Mouse (Mus musculus) forebrain, embryonic 11.5 days (tissue): Measurements from ENCODE around the gene Hlf. TPM values are rescaled to one million over a fixed set of nuclear protein-coding genes. Genes with fewer than 3 reads are reported as not detected.

Experiments used
- ATAC-seq: fragments of 200-750 bp; cut with Nextera tagmentation; replicated peaks from 2 replicates; pipeline ENCODE4 v1.8.0; 2017; ENCODE audit warnings: moderate TSS enrichment; ENCODE audit not compliant: low FRiP score
- DNase-seq: peaks from one replicate; pipeline ENCODE4 v3.0.0-alpha.2; 2017; ENCODE audit warnings: low spot score
- H3K27ac ChIP-seq: fragments of 300-500 bp; sonication (generic); 2 replicates; pipeline ENCODE4 v1.5.1; 2014; ENCODE audit warnings: low read depth, low read length
- H3K27me3 ChIP-seq: fragments of 300-500 bp; sonication (generic); 2 replicates; pipeline ENCODE4 v1.6.1; 2014; ENCODE audit warnings: mild to moderate bottlenecking, low read length, mixed read lengths; ENCODE audit not compliant: control insufficient read depth, insufficient read depth
- H3K36me3 ChIP-seq: fragments of 300-500 bp; sonication (generic); 2 replicates; pipeline ENCODE4 v1.6.1; 2014; ENCODE audit warnings: mild to moderate bottlenecking, low read length, moderate library complexity, mixed read lengths; ENCODE audit not compliant: control insufficient read depth, insufficient read depth
- H3K4me1 ChIP-seq: fragments of 300-500 bp; sonication (generic); replicated peaks from 2 replicates; pipeline ENCODE4 v1.6.1; 2014; ENCODE audit warnings: low read length, mixed read lengths; ENCODE audit not compliant: control insufficient read depth, insufficient read depth
- H3K4me2 ChIP-seq: fragments of 300-500 bp; sonication (generic); 2 replicates; pipeline ENCODE4 v1.6.1; 2014; ENCODE audit warnings: low read depth, mild to moderate bottlenecking, low read length, moderate library complexity, mixed read lengths; ENCODE audit not compliant: severe bottlenecking
- H3K4me3 ChIP-seq: fragments of 300-500 bp; sonication (generic); 2 replicates; pipeline ENCODE4 v1.5.1; 2014; ENCODE audit warnings: low read depth, low read length
- H3K9ac ChIP-seq: fragments of 300-500 bp; sonication (generic); 2 replicates; pipeline ENCODE4 v1.6.1; 2014; ENCODE audit warnings: low read length
- H3K9me3 ChIP-seq: fragments of 300-500 bp; sonication (generic); 2 replicates; pipeline ENCODE4 v1.6.1; 2016; ENCODE audit warnings: low read length, mixed read lengths; ENCODE audit not compliant: control insufficient read depth
- WGBS: fragments of 180-500 bp; shearing (Covaris S2); extraction: QIAGEN DNeasy Blood & Tissue Kit; methylation state at CpG from one replicate; pipeline ENCODE4 v1.1.7; 2014; 5-methylcytosine and 5-hydroxymethylcytosine counted together
- polyA plus RNA-seq: library from polyadenylated mRNA; unstranded; fragments of >200 nt; fragmentation: Nextera tagmentation; extraction: Ambion mirVana; gene quantifications from 2 replicates; pipeline ENCODE4 v1.2.1, GENCODE M21; 2014

The Hlf gene
- 1.2 and 2.2 TPM in 2 replicates for polyA plus RNA-seq

- Histone ChIP-seq H3K27me3 (peaks cover 32% of the 10 kb centered on the region), H3K9me3 (no peaks in the 10 kb centered on the region), H3K4me1 (peaks cover 15% of the 10 kb centered on the region), H3K9ac (peak within 1 kb of the TSS; percentile 33), H3K36me3 (no peaks in the 10 kb centered on the region), H3K27ac (no peak within 1 kb of the TSS), H3K4me3 (peak within 1 kb of the TSS; percentile 39), H3K4me2 (peak within 1 kb of the TSS; percentile 90)
- ATAC-seq (peak; percentile 96), DNase-seq (peak; percentile 96)
- 1% methylated on average over 39 of the region's 40 CpGs for WGBS
Measured at GRCm38 (mm10) chr11:90390817-90391173, at the start of gene Hlf. Gene Hlf (minus strand): TSS chr11:90390895.

DNA sequence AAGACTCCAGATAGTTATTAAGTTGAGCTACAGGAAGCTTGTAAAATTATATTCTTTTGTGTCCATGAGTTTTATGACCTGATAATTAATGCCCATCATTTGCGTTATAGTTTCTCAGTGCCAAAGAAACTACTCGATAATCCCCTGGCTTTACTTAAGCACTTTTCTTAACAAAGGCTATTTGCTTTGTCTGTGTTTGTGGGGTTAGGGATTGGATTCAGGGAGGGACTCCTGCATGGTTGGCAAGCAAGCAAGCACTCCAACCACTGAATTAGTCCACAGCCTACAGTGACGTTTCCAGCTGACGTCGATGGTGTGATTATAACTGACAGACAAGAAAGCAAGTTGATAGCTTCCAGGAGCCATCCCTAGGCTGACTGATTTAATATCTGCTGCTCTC, 48.1 kb upstream of the Hlf start:
- H3K4me1 ChIP-seq = no peaks in the 10 kb centered on the region
- H3K9me3 ChIP-seq = no peaks in the 10 kb centered on the region
- DNase-seq (no peak), ATAC-seq (no peak)
- no peak overlapping the region for H3K4me3 ChIP-seq
- H3K27ac ChIP-seq = no peak overlapping the region
- H3K36me3 ChIP-seq = no peaks in the 10 kb centered on the region
- WGBS = 64% methylated on average over 5 of the region's 5 CpGs
- no peak overlapping the region for H3K4me2 ChIP-seq
- peaks cover 9% of the 10 kb centered on the region; the same call in 1 of the 2 replicates for H3K27me3 ChIP-seq
- no peak overlapping the region for H3K9ac ChIP-seq

DNA sequence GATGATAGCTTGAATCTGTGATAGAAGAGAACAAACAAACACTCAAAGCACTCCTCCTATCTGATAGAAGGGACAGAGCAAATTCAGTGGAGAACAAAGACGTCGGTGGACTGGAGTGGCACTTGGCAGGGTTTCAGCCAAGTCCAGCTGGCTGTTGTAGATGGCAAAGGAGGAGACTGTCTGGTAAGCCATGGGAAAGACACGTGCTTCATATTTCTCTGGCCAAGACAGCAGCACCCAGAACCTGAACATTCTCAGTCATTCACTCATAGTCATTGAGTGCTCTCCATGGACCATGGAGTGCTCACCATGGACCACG, 34.5 kb upstream of the Hlf start:
- Histone ChIP-seq H3K4me1 (no peaks in the 10 kb centered on the region), H3K4me2 (no peak overlapping the region), H3K27ac (no peak overlapping the region), H3K9me3 (no peaks in the 10 kb centered on the region), H3K4me3 (no peak overlapping the region), H3K27me3 (no peaks in the 10 kb centered on the region), H3K9ac (no peak overlapping the region), H3K36me3 (no peaks in the 10 kb centered on the region)
- DNase-seq (no peak), ATAC-seq (no peak)
- WGBS = 88% methylated on average over 4 of the region's 4 CpGs

DNA sequence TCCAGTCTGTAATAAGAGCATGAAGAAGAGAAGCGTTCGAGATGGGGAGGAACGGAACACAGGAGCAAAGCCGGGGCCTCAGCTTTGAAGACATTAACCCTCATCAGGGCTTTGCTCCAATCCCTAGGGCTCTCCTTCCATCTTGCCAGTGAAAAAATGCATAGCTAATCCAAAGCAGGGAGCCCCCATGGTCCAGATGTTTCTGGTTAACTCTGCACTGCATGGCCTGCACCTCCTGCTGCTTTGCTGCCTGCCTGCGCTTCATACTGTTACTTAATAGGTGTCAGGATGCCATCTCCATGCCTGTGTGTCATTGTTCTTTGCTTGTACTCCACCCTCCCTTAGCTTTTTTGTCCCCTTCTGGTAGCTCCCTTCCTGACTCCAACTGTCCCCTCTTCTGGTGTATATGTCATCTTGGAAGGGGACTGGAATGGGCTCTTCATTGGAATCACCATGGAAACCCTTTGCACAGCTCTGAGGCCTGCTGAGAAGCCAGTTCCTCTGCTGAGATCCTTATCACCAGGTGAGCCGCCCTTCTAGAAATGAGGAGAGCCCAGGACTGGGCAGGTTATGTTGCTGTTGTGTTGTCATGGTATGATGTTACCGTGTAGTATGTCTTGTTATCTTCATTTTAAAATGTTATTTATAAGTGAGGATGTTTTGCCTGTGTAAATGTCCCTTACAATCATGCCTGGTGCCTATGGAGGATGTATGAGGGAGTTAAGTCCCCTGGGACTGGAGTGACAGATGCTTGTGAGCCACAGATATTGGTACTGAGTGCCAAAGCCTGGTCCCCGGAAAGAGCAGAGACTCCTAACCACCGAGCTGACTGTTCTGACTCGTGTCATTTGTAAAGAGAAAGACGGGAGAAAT, 33.9 kb upstream of the Hlf start:
- no peak overlapping the region for H3K4me3 ChIP-seq
- H3K36me3 ChIP-seq = no peaks in the 10 kb centered on the region
- H3K4me1 ChIP-seq = no peaks in the 10 kb centered on the region
- 81% methylated on average over 11 of the region's 11 CpGs for WGBS
- no peaks in the 10 kb centered on the region for H3K9me3 ChIP-seq
- 0 out of 2 replicates have a peak overlapping the region, but pooled peaks have one; percentile 10 for H3K27ac ChIP-seq
- H3K27me3 ChIP-seq = peaks cover 3% of the 10 kb centered on the region; the same call in 1 of the 2 replicates
- DNase-seq = no peak
- H3K4me2 ChIP-seq = no peak overlapping the region
- no peak overlapping the region for H3K9ac ChIP-seq
- no peak for ATAC-seq

- no peak for DNase-seq
- no peak overlapping the region for H3K4me2 ChIP-seq
- no peak overlapping the region for H3K9ac ChIP-seq
- WGBS = 59% methylated on average over 3 of the region's 3 CpGs
- H3K27ac ChIP-seq = no peak overlapping the region
- peaks cover 5% of the 10 kb centered on the region; the same call in 1 of the 2 replicates for H3K27me3 ChIP-seq
- ATAC-seq = no peak
- H3K4me1 ChIP-seq = no peaks in the 10 kb centered on the region
- H3K9me3 ChIP-seq = no peaks in the 10 kb centered on the region
- H3K4me3 ChIP-seq = no peak overlapping the region
- no peaks in the 10 kb centered on the region for H3K36me3 ChIP-seq
Measured at GRCm38 (mm10) chr11:90423896-90424295, 33.2 kb upstream of the Hlf start.

GRCm38 (mm10) chr11:90419706-90420105, 29.0 kb upstream of the Hlf start:
- H3K27me3 ChIP-seq = peaks cover 7% of the 10 kb centered on the region; the same call in 1 of the 2 replicates
- 93% methylated on average over 11 of the region's 11 CpGs for WGBS

GRCm38 (mm10) chr11:90417921-90418320, 27.2 kb upstream of the Hlf start:
- Histone ChIP-seq H3K9me3 (no peaks in the 10 kb centered on the region), H3K4me3 (peak overlapping the region; percentile 13; the same call in 1 of the 2 replicates), H3K4me2 (peak overlapping the region; percentile 41), H3K4me1 (no peaks in the 10 kb centered on the region), H3K27ac (no peak overlapping the region), H3K36me3 (no peaks in the 10 kb centered on the region), H3K27me3 (peaks cover 7% of the 10 kb centered on the region; the same call in 1 of the 2 replicates), H3K9ac (peak overlapping the region; percentile 14; the same call in 1 of the 2 replicates)
- WGBS = under 1% methylated on average over 42 of the region's 42 CpGs
- ATAC-seq (peak; percentile 99), DNase-seq (peak; percentile 97)

More at GRCm38 (mm10) chr11:90419706-90420105, 29.0 kb upstream of the Hlf start:
- no peaks in the 10 kb centered on the region for H3K36me3 ChIP-seq
- no peak overlapping the region for H3K9ac ChIP-seq
- DNase-seq (no peak), ATAC-seq (no peak)
- no peak overlapping the region for H3K4me2 ChIP-seq
- no peak overlapping the region for H3K27ac ChIP-seq
- no peaks in the 10 kb centered on the region for H3K9me3 ChIP-seq
- H3K4me3 ChIP-seq = no peak overlapping the region
- no peaks in the 10 kb centered on the region for H3K4me1 ChIP-seq

GRCm38 (mm10) chr11:90417011-90417410, 26.3 kb upstream of the Hlf start:
- Histone ChIP-seq H3K4me2 (no peak overlapping the region), H3K27me3 (peaks cover 7% of the 10 kb centered on the region; the same call in 1 of the 2 replicates), H3K4me3 (no peak overlapping the region), H3K4me1 (no peaks in the 10 kb centered on the region), H3K27ac (no peak overlapping the region), H3K9ac (no peak overlapping the region), H3K9me3 (no peaks in the 10 kb centered on the region), H3K36me3 (no peaks in the 10 kb centered on the region)
- ATAC-seq = no peak
- 83% methylated on average over 5 of the region's 5 CpGs for WGBS
- DNase-seq = no peak

DNA sequence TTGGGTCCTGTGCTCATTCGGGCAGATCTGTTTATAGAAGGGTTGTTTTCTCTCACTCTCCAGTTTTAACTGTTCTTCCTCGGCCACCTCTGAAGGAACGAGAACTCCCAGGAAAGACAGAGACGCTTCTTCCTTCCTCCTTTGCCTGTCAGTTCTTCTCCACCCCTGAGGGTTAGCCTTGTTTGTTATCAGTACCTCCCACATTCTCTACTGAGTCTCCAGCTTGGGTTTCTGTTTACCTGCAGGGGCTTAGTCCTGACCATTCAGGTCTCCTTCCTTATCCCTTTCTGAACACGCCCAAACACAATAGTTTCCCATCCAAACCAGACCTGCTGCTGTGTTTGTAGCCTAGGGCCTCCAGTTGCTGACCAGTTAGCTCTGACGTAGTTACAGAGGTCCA, 8.2 kb upstream of the Hlf start:
- H3K4me2 ChIP-seq = no peak overlapping the region
- 42% methylated on average over 6 of the region's 6 CpGs for WGBS

More for the DNA sequence above, 8.2 kb upstream of the Hlf start:
- DNase-seq (no peak), ATAC-seq (no peak)
- H3K27ac ChIP-seq = no peak overlapping the region
- H3K4me3 ChIP-seq = no peak overlapping the region
- no peaks in the 10 kb centered on the region for H3K36me3 ChIP-seq
- no peaks in the 10 kb centered on the region for H3K9me3 ChIP-seq
- no peaks in the 10 kb centered on the region for H3K27me3 ChIP-seq
- no peaks in the 10 kb centered on the region for H3K4me1 ChIP-seq
- no peak overlapping the region for H3K9ac ChIP-seq
